Mouse (Mus musculus): ENCODE data around the gene Olfr629. TPM values are rescaled to one million over a fixed set of nuclear protein-coding genes. Genes with fewer than 3 reads are reported as not detected.
A peak's percentile ranks its signal among the peaks of the same experiment; 100 is the strongest.
"Not testable (repeated sequence)": the region's sequence is repeated elsewhere in the genome, so short reads cannot be mapped to it uniquely, and the experiment has no call there.

Olfr629 gene
- total RNA-seq (2014; rRNA removed) = not detected in 2 replicates
- polyA plus RNA-seq (2012; rRNA removed) = not detected in 2 replicates

DNA sequence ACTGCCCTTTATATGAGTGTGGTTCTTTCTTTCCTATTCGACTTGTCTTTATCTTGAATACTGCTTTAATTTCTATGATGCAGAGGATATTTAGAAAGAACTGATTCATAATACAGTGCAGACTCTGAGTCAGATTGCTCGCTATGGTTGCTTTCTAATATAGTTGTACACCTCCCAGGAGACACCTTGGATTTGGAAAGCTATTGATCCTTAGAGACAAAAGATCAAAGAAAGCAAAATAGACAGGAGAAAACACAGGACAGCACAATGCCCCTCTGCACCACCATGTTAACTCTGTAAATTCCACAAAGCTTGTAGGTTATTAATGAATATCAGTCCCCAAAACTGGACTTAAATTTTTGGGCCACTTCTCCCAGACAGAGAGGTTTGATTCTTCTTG is at the start of gene Olfr629:
Gene Olfr629 (minus strand): TSS at position 101 of the 400 bp plus-strand sequence.
- no peak within 1 kb of the TSS for H3K9ac ChIP-seq (ENCODE audit: low read depth, low read length)
- TF ChIP-seq POLR2A (IDR thresholded peaks at IDR 0.05; ENCODE audit: extremely low read depth, insufficient read depth, low read length) = no peak
- no peak for TF ChIP-seq CTCF (IDR thresholded peaks at IDR 0.05; ENCODE audit: low read depth, low read length)

GRCm38 (mm10) chr7:103792669-103793388 is 48.1 kb upstream of the Olfr629 start:
- no peaks in the 10 kb centered on the region for H3K36me3 ChIP-seq (ENCODE audit: control insufficient read depth, insufficient read depth, low read length)
- peak; percentile 5 for DNase-seq (ENCODE audit: extremely low read depth, low read depth, low spot score)
- no peak for TF ChIP-seq POLR2A (IDR thresholded peaks at IDR 0.05; ENCODE audit: extremely low read depth, insufficient read depth, low read length)
- TF ChIP-seq CTCF (IDR thresholded peaks at IDR 0.05; ENCODE audit: low read depth, low read length) = no peak
- no peaks in the 10 kb centered on the region for H3K79me2 ChIP-seq (ENCODE audit: control insufficient read depth, insufficient read depth, low read length)
- whole genome bisulfite sequencing = 21% methylated on average over 4 of the region's 4 CpGs
- no peak overlapping the region for H3K27ac ChIP-seq (replicated peaks; ENCODE audit: insufficient read depth, low read depth, low read length)
- H3K4me3 ChIP-seq (ENCODE audit: insufficient read depth, low read depth, low read length) = no peak overlapping the region
- no peak overlapping the region for H3K9ac ChIP-seq (ENCODE audit: low read depth, low read length)
- H3K4me1 ChIP-seq (ENCODE audit: control insufficient read depth, insufficient read depth, low read length) = no peaks in the 10 kb centered on the region
- H3K27me3 ChIP-seq (ENCODE audit: control insufficient read depth, insufficient read depth, low read length) = no peaks in the 10 kb centered on the region

More for the DNA sequence above, at the start of gene Olfr629:
- Histone ChIP-seq H3K79me2 (ENCODE audit: control insufficient read depth, insufficient read depth, low read length) (no peaks in the 10 kb centered on the region), H3K27me3 (ENCODE audit: control insufficient read depth, insufficient read depth, low read length) (no peaks in the 10 kb centered on the region), H3K36me3 (ENCODE audit: control insufficient read depth, insufficient read depth, low read length) (no peaks in the 10 kb centered on the region), H3K27ac (replicated peaks; ENCODE audit: insufficient read depth, low read depth, low read length) (no peak within 1 kb of the TSS), H3K4me3 (ENCODE audit: insufficient read depth, low read depth, low read length) (no peak within 1 kb of the TSS), H3K4me1 (ENCODE audit: control insufficient read depth, insufficient read depth, low read length) (no peaks in the 10 kb centered on the region)
- 77% methylated on average over 2 of the region's 2 CpGs for WGBS
- DNase-seq (ENCODE audit: extremely low read depth, low read depth, low spot score) = no peak

- Histone ChIP-seq H3K4me1 (ENCODE audit: control insufficient read depth, insufficient read depth, low read length) (no peaks in the 10 kb centered on the region), H3K4me3 (ENCODE audit: insufficient read depth, low read depth, low read length) (no peak within 1 kb of the TSS), H3K79me2 (ENCODE audit: control insufficient read depth, insufficient read depth, low read length) (no peaks in the 10 kb centered on the region), H3K27ac (replicated peaks; ENCODE audit: insufficient read depth, low read depth, low read length) (no peak within 1 kb of the TSS), H3K9ac (ENCODE audit: low read depth, low read length) (no peak within 1 kb of the TSS), H3K36me3 (ENCODE audit: control insufficient read depth, insufficient read depth, low read length) (no peaks in the 10 kb centered on the region), H3K27me3 (ENCODE audit: control insufficient read depth, insufficient read depth, low read length) (no peaks in the 10 kb centered on the region)
- no peak for DNase-seq (ENCODE audit: extremely low read depth, low read depth, low spot score)
- 65% methylated on average over 3 of the region's 3 CpGs for WGBS
- TF ChIP-seq CTCF (IDR thresholded peaks at IDR 0.05; ENCODE audit: low read depth, low read length) = no peak
- no peak for TF ChIP-seq POLR2A (IDR thresholded peaks at IDR 0.05; ENCODE audit: extremely low read depth, insufficient read depth, low read length)
Measured at GRCm38 (mm10) chr7:103791721-103792120, 47.0 kb upstream of the Olfr629 start, which contains the start of gene Olfr67. Gene Olfr67 (minus strand): TSS chr7:103791821.

- Histone ChIP-seq H3K36me3 (ENCODE audit: control insufficient read depth, insufficient read depth, low read length) (no peaks in the 10 kb centered on the region), H3K4me1 (ENCODE audit: control insufficient read depth, insufficient read depth, low read length) (no peaks in the 10 kb centered on the region), H3K9ac (ENCODE audit: low read depth, low read length) (no peak within 1 kb of the TSS), H3K27me3 (ENCODE audit: control insufficient read depth, insufficient read depth, low read length) (no peaks in the 10 kb centered on the region), H3K79me2 (ENCODE audit: control insufficient read depth, insufficient read depth, low read length) (no peaks in the 10 kb centered on the region), H3K4me3 (ENCODE audit: insufficient read depth, low read depth, low read length) (no peak within 1 kb of the TSS), H3K27ac (replicated peaks; ENCODE audit: insufficient read depth, low read depth, low read length) (no peak within 1 kb of the TSS)
- 76% methylated on average over 3 of the region's 3 CpGs for WGBS
- TF ChIP-seq CTCF (IDR thresholded peaks at IDR 0.05; ENCODE audit: low read depth, low read length) = no peak
- TF ChIP-seq POLR2A (IDR thresholded peaks at IDR 0.05; ENCODE audit: extremely low read depth, insufficient read depth, low read length) = no peak
- DNase-seq (ENCODE audit: extremely low read depth, low read depth, low spot score) = no peak
Measured at GRCm38 (mm10) chr7:103779598-103779997, 34.9 kb upstream of the Olfr629 start, which contains the start of gene Olfr68. Gene Olfr68 (minus strand): TSS chr7:103779698.

DNA sequence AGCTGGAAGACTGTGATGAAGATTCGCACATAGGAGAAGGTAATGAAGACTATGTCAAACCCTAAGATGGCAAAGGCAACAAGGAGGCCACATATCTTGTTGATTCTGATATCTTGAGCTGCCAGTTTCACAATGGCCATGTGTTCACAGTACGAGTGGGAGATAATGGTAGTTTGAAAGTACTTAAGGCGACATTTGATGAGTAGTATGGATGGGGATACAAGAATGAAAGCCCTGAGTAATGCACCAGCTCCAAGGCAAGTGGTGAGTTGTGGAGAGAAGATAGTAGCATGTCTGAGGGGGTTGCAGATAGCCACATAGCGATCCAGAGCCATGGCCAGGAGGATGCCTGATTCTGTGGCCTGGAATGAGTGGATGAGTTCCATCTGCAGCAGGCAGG is 32.9 kb upstream of the Olfr629 start:
- not testable (repeated sequence) for DNase-seq (ENCODE audit: extremely low read depth, low read depth, low spot score); H3K27me3 ChIP-seq (ENCODE audit: control insufficient read depth, insufficient read depth, low read length); H3K9ac ChIP-seq (ENCODE audit: low read depth, low read length); H3K79me2 ChIP-seq (ENCODE audit: control insufficient read depth, insufficient read depth, low read length); H3K4me3 ChIP-seq (ENCODE audit: insufficient read depth, low read depth, low read length); H3K36me3 ChIP-seq (ENCODE audit: control insufficient read depth, insufficient read depth, low read length); H3K27ac ChIP-seq (replicated peaks; ENCODE audit: insufficient read depth, low read depth, low read length); H3K4me1 ChIP-seq (ENCODE audit: control insufficient read depth, insufficient read depth, low read length)
- WGBS = 72% methylated on average over 4 of the region's 4 CpGs

DNA sequence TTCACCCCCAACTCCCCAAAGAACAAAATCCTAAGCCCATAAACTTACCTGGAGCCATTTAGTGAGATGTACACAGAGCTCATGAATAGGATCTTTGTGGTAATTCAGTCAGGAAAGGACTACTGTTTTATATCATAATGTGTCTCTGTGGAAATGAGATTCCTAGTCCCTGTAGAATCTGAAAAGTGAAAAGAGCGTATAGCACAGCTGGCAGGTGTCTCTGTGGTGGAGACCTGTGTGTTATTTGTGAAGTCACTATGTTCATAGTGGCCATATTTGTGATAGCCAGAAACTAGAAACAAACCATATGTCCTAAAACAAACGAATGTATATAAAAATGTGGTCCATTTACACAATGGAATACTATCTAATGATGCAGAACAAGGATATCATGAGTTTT is 26.8 kb upstream of the Olfr629 start, which contains the start of gene Olfr69:
Gene Olfr69 (minus strand): TSS at position 101 of the 400 bp plus-strand sequence.
- no peaks in the 10 kb centered on the region for H3K27me3 ChIP-seq (ENCODE audit: control insufficient read depth, insufficient read depth, low read length)
- DNase-seq (ENCODE audit: extremely low read depth, low read depth, low spot score) = no peak
- no peak within 1 kb of the TSS for H3K4me3 ChIP-seq (ENCODE audit: insufficient read depth, low read depth, low read length)
- no peaks in the 10 kb centered on the region for H3K4me1 ChIP-seq (ENCODE audit: control insufficient read depth, insufficient read depth, low read length)
- H3K9ac ChIP-seq (ENCODE audit: low read depth, low read length) = no peak within 1 kb of the TSS
- no peaks in the 10 kb centered on the region for H3K36me3 ChIP-seq (ENCODE audit: control insufficient read depth, insufficient read depth, low read length)
- H3K79me2 ChIP-seq (ENCODE audit: control insufficient read depth, insufficient read depth, low read length) = no peaks in the 10 kb centered on the region
- TF ChIP-seq POLR2A (IDR thresholded peaks at IDR 0.05; ENCODE audit: extremely low read depth, insufficient read depth, low read length) (no peak), CTCF (IDR thresholded peaks at IDR 0.05; ENCODE audit: low read depth, low read length) (no peak)
- WGBS = 58% methylated on average over 2 of the region's 2 CpGs
- H3K27ac ChIP-seq (replicated peaks; ENCODE audit: insufficient read depth, low read depth, low read length) = no peak within 1 kb of the TSS

DNA sequence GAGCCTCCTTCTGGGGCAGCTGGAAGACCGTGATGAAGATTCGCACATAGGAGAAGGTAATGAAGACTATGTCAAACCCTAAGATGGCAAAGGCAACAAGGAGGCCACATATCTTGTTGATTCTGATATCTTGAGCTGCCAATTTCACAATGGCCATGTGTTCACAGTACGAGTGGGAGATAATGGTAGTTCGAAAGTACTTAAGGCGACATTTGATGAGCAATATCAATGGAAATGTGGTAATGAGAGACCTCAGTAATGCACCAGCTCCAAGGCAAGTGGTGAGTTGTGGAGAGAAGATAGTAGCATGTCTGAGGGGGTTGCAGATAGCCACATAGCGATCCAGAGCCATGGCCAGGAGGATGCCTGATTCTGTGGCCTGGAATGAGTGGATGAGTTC is 22.9 kb upstream of the Olfr629 start:
- not testable (repeated sequence) for H3K4me3 ChIP-seq (ENCODE audit: insufficient read depth, low read depth, low read length); H3K27ac ChIP-seq (replicated peaks; ENCODE audit: insufficient read depth, low read depth, low read length); H3K4me1 ChIP-seq (ENCODE audit: control insufficient read depth, insufficient read depth, low read length); H3K36me3 ChIP-seq (ENCODE audit: control insufficient read depth, insufficient read depth, low read length); H3K9ac ChIP-seq (ENCODE audit: low read depth, low read length); H3K27me3 ChIP-seq (ENCODE audit: control insufficient read depth, insufficient read depth, low read length); H3K79me2 ChIP-seq (ENCODE audit: control insufficient read depth, insufficient read depth, low read length); DNase-seq (ENCODE audit: extremely low read depth, low read depth, low spot score)
- WGBS = 79% methylated on average over 6 of the region's 6 CpGs

GRCm38 (mm10) chr7:103762212-103762611 is 17.5 kb upstream of the Olfr629 start:
- 74% methylated on average over 6 of the region's 6 CpGs for WGBS
- H3K27me3 ChIP-seq (ENCODE audit: control insufficient read depth, insufficient read depth, low read length); H3K36me3 ChIP-seq (ENCODE audit: control insufficient read depth, insufficient read depth, low read length); H3K27ac ChIP-seq (replicated peaks; ENCODE audit: insufficient read depth, low read depth, low read length); H3K79me2 ChIP-seq (ENCODE audit: control insufficient read depth, insufficient read depth, low read length); H3K9ac ChIP-seq (ENCODE audit: low read depth, low read length); H3K4me1 ChIP-seq (ENCODE audit: control insufficient read depth, insufficient read depth, low read length); H3K4me3 ChIP-seq (ENCODE audit: insufficient read depth, low read depth, low read length): not testable (repeated sequence)
- DNase-seq (ENCODE audit: extremely low read depth, low read depth, low spot score) = peak; percentile 12
